Mouse (Mus musculus) hindbrain, embryonic 13.5 days (tissue): Measurements from ENCODE around the gene Impg2. TPM values are rescaled to one million over a fixed set of nuclear protein-coding genes. Genes with fewer than 3 reads are reported as not detected.

Source experiments
- ATAC-seq: fragments of 200-750 bp; cut with Nextera tagmentation; 2 replicates; pipeline ENCODE4 v1.8.0; 2017; ENCODE audit warnings: moderate TSS enrichment; ENCODE audit not compliant: low FRiP score
- H3K27ac ChIP-seq: fragments of 300-500 bp; sonication (generic); 2 replicates; pipeline ENCODE4 v1.5.1; 2015; ENCODE audit warnings: inconsistent platforms, mild to moderate bottlenecking, moderate library complexity
- H3K27me3 ChIP-seq: fragments of 300-500 bp; sonication (generic); 2 replicates; pipeline ENCODE4 v1.6.1; 2015; ENCODE audit warnings: mild to moderate bottlenecking, inconsistent platforms
- H3K36me3 ChIP-seq: fragments of 300-500 bp; sonication (generic); 2 replicates; pipeline ENCODE4 v1.6.1; 2015; ENCODE audit warnings: mild to moderate bottlenecking, inconsistent platforms
- H3K4me1 ChIP-seq: fragments of 300-500 bp; sonication (generic); replicated peaks from 2 replicates; pipeline ENCODE4 v1.6.1; 2015; ENCODE audit warnings: inconsistent platforms
- H3K4me2 ChIP-seq: fragments of 300-500 bp; sonication (generic); 2 replicates; pipeline ENCODE4 v1.6.1; 2015; ENCODE audit warnings: inconsistent platforms, mild to moderate bottlenecking, moderate library complexity
- H3K4me3 ChIP-seq: fragments of 300-500 bp; sonication (generic); 2 replicates; pipeline ENCODE4 v1.5.1; 2015; ENCODE audit warnings: mild to moderate bottlenecking, inconsistent platforms
- H3K9ac ChIP-seq: fragments of 300-500 bp; sonication (generic); 2 replicates; pipeline ENCODE4 v1.6.1; 2015; ENCODE audit warnings: mild to moderate bottlenecking, inconsistent platforms
- H3K9me3 ChIP-seq: fragments of 300-500 bp; sonication (generic); 2 replicates; pipeline ENCODE4 v1.6.1; 2016; ENCODE audit warnings: inconsistent platforms
- WGBS: fragments of 180-500 bp; shearing (Covaris S2); methylation state at CpG from one replicate; pipeline ENCODE4 v1.1.7; 2015; 5-methylcytosine and 5-hydroxymethylcytosine counted together
- polyA plus RNA-seq: library from polyadenylated mRNA; unstranded; fragments of >200 nt; fragmentation: Nextera tagmentation; extraction: Ambion mirVana; gene quantifications from 2 replicates; pipeline ENCODE4 v1.2.1, GENCODE M21; 2015

Gene Impg2
- 0.49 and 0.87 TPM in 2 replicates for polyA plus RNA-seq

GRCm38 (mm10) chr16:56204051-56204450 lies at the start of gene Impg2:
Impg2 (plus strand) TSS chr16:56204313.
- WGBS: 75% methylated on average over 6 of the region's 6 CpGs

GRCm38 (mm10) chr16:56163466-56163865 lies 40.6 kb upstream of the Impg2 start:
- Histone ChIP-seq H3K36me3 (peaks cover 46% of the 10 kb centered on the region), H3K27ac (no peak overlapping the region), H3K9ac (no peak overlapping the region), H3K4me1 (no peaks in the 10 kb centered on the region), H3K9me3 (no peaks in the 10 kb centered on the region), H3K27me3 (no peaks in the 10 kb centered on the region), H3K4me2 (no peak overlapping the region), H3K4me3 (no peak overlapping the region)
- no peak for ATAC-seq
- 82% methylated on average over 7 of the region's 7 CpGs for WGBS

More at GRCm38 (mm10) chr16:56204051-56204450, at the start of gene Impg2:
- Histone ChIP-seq H3K27me3 (no peaks in the 10 kb centered on the region), H3K36me3 (no peaks in the 10 kb centered on the region; the same call in 1 of the 2 replicates), H3K4me3 (no peak within 1 kb of the TSS), H3K4me1 (no peaks in the 10 kb centered on the region), H3K27ac (no peak within 1 kb of the TSS), H3K4me2 (no peak within 1 kb of the TSS), H3K9ac (no peak within 1 kb of the TSS), H3K9me3 (no peaks in the 10 kb centered on the region)
- ATAC-seq: no peak

GRCm38 (mm10) chr16:56170247-56170646 lies 33.9 kb upstream of the Impg2 start:
- H3K9ac ChIP-seq: no peak overlapping the region
- H3K9me3 ChIP-seq: no peaks in the 10 kb centered on the region
- H3K27ac ChIP-seq: no peak overlapping the region
- no peak overlapping the region for H3K4me2 ChIP-seq
- peaks cover 57% of the 10 kb centered on the region for H3K36me3 ChIP-seq
- no peak overlapping the region for H3K4me3 ChIP-seq
- H3K27me3 ChIP-seq: no peaks in the 10 kb centered on the region
- no peak for ATAC-seq
- H3K4me1 ChIP-seq: no peaks in the 10 kb centered on the region

- Histone ChIP-seq H3K27me3 (no peaks in the 10 kb centered on the region), H3K27ac (no peak overlapping the region), H3K9ac (no peak overlapping the region), H3K4me2 (no peak overlapping the region), H3K36me3 (peaks cover 43% of the 10 kb centered on the region), H3K4me3 (no peak overlapping the region), H3K4me1 (no peaks in the 10 kb centered on the region), H3K9me3 (no peaks in the 10 kb centered on the region)
- 73% methylated on average over 8 of the region's 8 CpGs for WGBS
- no peak for ATAC-seq
Measured at GRCm38 (mm10) chr16:56175867-56176581, 28.1 kb upstream of the Impg2 start.

GRCm38 (mm10) chr16:56186863-56187262 lies 17.2 kb upstream of the Impg2 start:
- H3K27me3 ChIP-seq: no peaks in the 10 kb centered on the region
- H3K4me1 ChIP-seq: no peaks in the 10 kb centered on the region
- no peak overlapping the region for H3K4me3 ChIP-seq
- 88% methylated on average over 4 of the region's 4 CpGs for WGBS
- no peak overlapping the region for H3K9ac ChIP-seq
- no peak for ATAC-seq
- H3K4me2 ChIP-seq: no peak overlapping the region
- H3K27ac ChIP-seq: no peak overlapping the region
- peaks cover 72% of the 10 kb centered on the region for H3K36me3 ChIP-seq
- H3K9me3 ChIP-seq: no peaks in the 10 kb centered on the region

- Histone ChIP-seq H3K9me3 (no peaks in the 10 kb centered on the region), H3K9ac (no peak overlapping the region), H3K36me3 (peaks cover 59% of the 10 kb centered on the region), H3K27ac (no peak overlapping the region), H3K4me2 (no peak overlapping the region), H3K27me3 (no peaks in the 10 kb centered on the region), H3K4me1 (no peaks in the 10 kb centered on the region), H3K4me3 (no peak overlapping the region)
- no peak for ATAC-seq
- WGBS: 92% methylated on average over 9 of the region's 9 CpGs
Measured at GRCm38 (mm10) chr16:56188198-56188597, 15.9 kb upstream of the Impg2 start.

GRCm38 (mm10) chr16:56212740-56213139 lies 8.6 kb downstream of the Impg2 start:
- no peaks in the 10 kb centered on the region for H3K4me1 ChIP-seq

GRCm38 (mm10) chr16:56227686-56228085 lies 23.6 kb downstream of the Impg2 start:
- Histone ChIP-seq H3K27me3 (no peaks in the 10 kb centered on the region), H3K4me3 (no peak overlapping the region), H3K9ac (no peak overlapping the region), H3K9me3 (no peaks in the 10 kb centered on the region; the same call in 1 of the 2 replicates), H3K36me3 (peaks cover 12% of the 10 kb centered on the region), H3K27ac (no peak overlapping the region), H3K4me1 (no peaks in the 10 kb centered on the region), H3K4me2 (no peak overlapping the region)
- ATAC-seq: no peak

More at GRCm38 (mm10) chr16:56212740-56213139, 8.6 kb downstream of the Impg2 start:
- Histone ChIP-seq H3K27ac (no peak overlapping the region), H3K4me2 (no peak overlapping the region), H3K36me3 (no peaks in the 10 kb centered on the region), H3K9ac (no peak overlapping the region), H3K27me3 (no peaks in the 10 kb centered on the region), H3K9me3 (no peaks in the 10 kb centered on the region), H3K4me3 (no peak overlapping the region)
- ATAC-seq: no peak
- WGBS: 63% methylated on average over 3 of the region's 3 CpGs

GRCm38 (mm10) chr16:56229455-56229854 lies 25.3 kb downstream of the Impg2 start:
- Histone ChIP-seq H3K4me1 (no peaks in the 10 kb centered on the region), H3K4me2 (no peak overlapping the region), H3K9me3 (no peaks in the 10 kb centered on the region; the same call in 1 of the 2 replicates), H3K27me3 (no peaks in the 10 kb centered on the region), H3K27ac (no peak overlapping the region), H3K36me3 (peaks cover 15% of the 10 kb centered on the region), H3K4me3 (no peak overlapping the region), H3K9ac (no peak overlapping the region)
- ATAC-seq: no peak
- 73% methylated on average over 2 of the region's 2 CpGs for WGBS

- Histone ChIP-seq H3K27ac (no peak overlapping the region), H3K27me3 (no peaks in the 10 kb centered on the region), H3K4me1 (no peaks in the 10 kb centered on the region), H3K4me3 (no peak overlapping the region), H3K9me3 (no peaks in the 10 kb centered on the region; the same call in 1 of the 2 replicates), H3K36me3 (peaks cover 15% of the 10 kb centered on the region), H3K4me2 (no peak overlapping the region), H3K9ac (no peak overlapping the region)
- 54% methylated on average over 10 of the region's 10 CpGs for WGBS
- no peak for ATAC-seq
Measured at GRCm38 (mm10) chr16:56231300-56231699, 27.2 kb downstream of the Impg2 start.

- Histone ChIP-seq H3K4me1 (no peaks in the 10 kb centered on the region), H3K36me3 (peaks cover 21% of the 10 kb centered on the region), H3K4me2 (no peak overlapping the region), H3K9ac (no peak overlapping the region), H3K9me3 (no peaks in the 10 kb centered on the region; the same call in 1 of the 2 replicates), H3K4me3 (no peak overlapping the region), H3K27me3 (no peaks in the 10 kb centered on the region), H3K27ac (no peak overlapping the region)
- no peak for ATAC-seq
- 86% methylated on average over 10 of the region's 10 CpGs for WGBS
Measured at GRCm38 (mm10) chr16:56232736-56233135, 28.6 kb downstream of the Impg2 start.

- no peak overlapping the region for H3K27ac ChIP-seq
- H3K4me2 ChIP-seq: no peak overlapping the region
- no peak overlapping the region for H3K9ac ChIP-seq
- H3K36me3 ChIP-seq: no peaks in the 10 kb centered on the region
- no peak overlapping the region for H3K4me3 ChIP-seq
- no peaks in the 10 kb centered on the region for H3K9me3 ChIP-seq
- no peaks in the 10 kb centered on the region for H3K27me3 ChIP-seq
- H3K4me1 ChIP-seq: no peaks in the 10 kb centered on the region
- 94% methylated on average over 3 of the region's 3 CpGs for WGBS
- no peak for ATAC-seq
Measured at GRCm38 (mm10) chr16:56246031-56246430, 41.9 kb downstream of the Impg2 start.

GRCm38 (mm10) chr16:56273917-56274316 lies 69.8 kb downstream of the Impg2 start:
- WGBS: 87% methylated on average over 1 of the region's 1 CpGs
- Histone ChIP-seq H3K4me3 (no peak overlapping the region), H3K36me3 (no peaks in the 10 kb centered on the region)

More at GRCm38 (mm10) chr16:56273917-56274316, 69.8 kb downstream of the Impg2 start:
- Histone ChIP-seq H3K4me2 (no peak overlapping the region), H3K27me3 (no peaks in the 10 kb centered on the region), H3K27ac (no peak overlapping the region), H3K9ac (no peak overlapping the region), H3K9me3 (no peaks in the 10 kb centered on the region), H3K4me1 (no peaks in the 10 kb centered on the region)
- ATAC-seq: no peak
